Mouse (Mus musculus) stomach, postnatal 0 days (tissue): Measurements from ENCODE around the gene Tek. TPM values are rescaled to one million over a fixed set of nuclear protein-coding genes. Genes with fewer than 3 reads are reported as not detected.

ENCODE experiments used
- ATAC-seq: fragments of 200-750 bp; cut with Nextera tagmentation; 2 replicates; pipeline ENCODE4 v1.8.0; 2017; ENCODE audit not compliant: low FRiP score, low TSS enrichment
- DNase-seq: peaks from one replicate; pipeline ENCODE4 v3.0.0-alpha.2; 2016; ENCODE audit warnings: low spot score
- H3K27ac ChIP-seq: fragments of 300-500 bp; sonication (generic); replicated peaks from 2 replicates; pipeline ENCODE4 v1.5.1; 2014; ENCODE audit warnings: mild to moderate bottlenecking, control low read depth
- H3K27me3 ChIP-seq: fragments of 300-500 bp; sonication (generic); 2 replicates; pipeline ENCODE4 v1.6.1; 2014; ENCODE audit warnings: low read length; ENCODE audit not compliant: control insufficient read depth, insufficient read depth
- H3K36me3 ChIP-seq: fragments of 300-500 bp; sonication (generic); 2 replicates; pipeline ENCODE4 v1.6.1; 2014; ENCODE audit warnings: low read length, mixed read lengths; ENCODE audit not compliant: control insufficient read depth, insufficient read depth
- H3K4me1 ChIP-seq: fragments of 300-500 bp; sonication (generic); replicated peaks from 2 replicates; pipeline ENCODE4 v1.6.1; 2014; ENCODE audit warnings: antibody characterized with exemption; ENCODE audit not compliant: control insufficient read depth, insufficient read depth
- H3K4me2 ChIP-seq: fragments of 300-500 bp; sonication (generic); replicated peaks from 2 replicates; pipeline ENCODE4 v1.6.1; 2014; ENCODE audit warnings: low read depth, mild to moderate bottlenecking, control low read depth, moderate library complexity
- H3K4me3 ChIP-seq: fragments of 300-500 bp; sonication (generic); 2 replicates; pipeline ENCODE4 v1.5.1; 2014; ENCODE audit warnings: low read depth, low read length, control low read depth
- H3K9ac ChIP-seq: fragments of 300-500 bp; sonication (generic); 2 replicates; pipeline ENCODE4 v1.6.1; 2014; ENCODE audit warnings: mild to moderate bottlenecking, low read length, control low read depth, mixed read lengths
- H3K9me3 ChIP-seq: fragments of 300-500 bp; sonication (generic); 2 replicates; pipeline ENCODE4 v1.6.1; 2016; ENCODE audit warnings: low read length; ENCODE audit not compliant: control insufficient read depth
- CTCF ChIP-seq: IDR thresholded peaks from 2 replicates; pipeline ENCODE4 v1.5.1; 2016; ENCODE audit warnings: antibody characterized with exemption, low read depth, mild to moderate bottlenecking, moderate library complexity
- EP300 ChIP-seq: optimal IDR thresholded peaks from 2 replicates; pipeline ENCODE3; 2016; ENCODE audit warnings: antibody characterized with exemption
- WGBS: fragments of 180-500 bp; shearing (Covaris S2); extraction: QIAGEN DNeasy Blood & Tissue Kit; methylation state at CpG from one replicate; pipeline ENCODE4 v1.1.7; 2014; 5-methylcytosine and 5-hydroxymethylcytosine counted together
- polyA plus RNA-seq: library from polyadenylated mRNA; unstranded; fragments of >200 nt; fragmentation: Nextera tagmentation; extraction: Ambion mirVana; gene quantifications from 2 replicates; pipeline ENCODE4 v1.2.1, GENCODE M21; 2015

The Tek gene
- polyA plus RNA-seq, 1 experiment from 2014 or later, result 5.3 TPM

- 33% methylated on average over 3 of the region's 3 CpGs for WGBS
- Histone ChIP-seq H3K27me3 (no peaks in the 10 kb centered on the region), H3K9me3 (no peaks in the 10 kb centered on the region), H3K27ac (no peak overlapping the region), H3K9ac (no peak overlapping the region), H3K36me3 (no peaks in the 10 kb centered on the region), H3K4me1 (no peaks in the 10 kb centered on the region), H3K4me3 (no peak overlapping the region), H3K4me2 (no peak overlapping the region)
- ATAC-seq (no peak), DNase-seq (no peak)
- no peak for TF ChIP-seq CTCF
- no peak for TF ChIP-seq EP300
These were observed 116.1 kb downstream of the Tek start for GRCm38 (mm10) chr4:94855201-94855600.

- H3K27me3 ChIP-seq, result no peaks in the 10 kb centered on the region
- no peak overlapping the region for H3K4me2 ChIP-seq
- ATAC-seq (no peak), DNase-seq (no peak)
- H3K9me3 ChIP-seq, result no peaks in the 10 kb centered on the region
- WGBS, result 27% methylated on average over 2 of the region's 2 CpGs
- peak; percentile 75 for TF ChIP-seq CTCF
- no peak for TF ChIP-seq EP300
- H3K27ac ChIP-seq, result no peak overlapping the region
- H3K4me1 ChIP-seq, result no peaks in the 10 kb centered on the region
- no peak overlapping the region for H3K9ac ChIP-seq
- H3K36me3 ChIP-seq, result no peaks in the 10 kb centered on the region
- H3K4me3 ChIP-seq, result no peak overlapping the region
These were observed 161.7 kb downstream of the Tek start for GRCm38 (mm10) chr4:94900744-94901143.

GRCm38 (mm10) chr4:94901780-94902179 lies 162.7 kb downstream of the Tek start:
- Histone ChIP-seq H3K4me1 (no peaks in the 10 kb centered on the region), H3K9ac (no peak overlapping the region), H3K4me3 (no peak overlapping the region), H3K9me3 (no peaks in the 10 kb centered on the region), H3K27ac (no peak overlapping the region), H3K27me3 (no peaks in the 10 kb centered on the region), H3K4me2 (no peak overlapping the region), H3K36me3 (no peaks in the 10 kb centered on the region)
- TF ChIP-seq EP300 (no peak), CTCF (no peak)
- 32% methylated on average over 3 of the region's 3 CpGs for WGBS
- no peak for ATAC-seq
- no peak for DNase-seq

Other genes starting within 250 kb of the Tek start
- 0.21 and 0.30 TPM in 2 replicates for gene Gm10306, start 182.7 kb upstream of the Tek start, polyA plus RNA-seq
- 10.8 and 11.2 TPM in 2 replicates for gene Caap1, start 182.5 kb upstream of the Tek start, polyA plus RNA-seq
- gene Plaa, start 136.0 kb upstream of the Tek start, polyA plus RNA-seq, result 38.2 and 38.6 TPM in 2 replicates
- 13.7 and 14.8 TPM in 2 replicates for gene Ift74, start 124.8 kb upstream of the Tek start, polyA plus RNA-seq
- gene Lrrc19, start 89.1 kb upstream of the Tek start, polyA plus RNA-seq, result 0.10 and 0.17 TPM in 2 replicates
- gene Eqtn, start 189.6 kb downstream of the Tek start, polyA plus RNA-seq, result 0.16 TPM in 1 of 2 replicates, not detected in the other
- 9.6 and 12.9 TPM in 2 replicates for gene Mysm1, start 239.8 kb downstream of the Tek start, polyA plus RNA-seq